Mouse (Mus musculus) megakaryocyte, embryonic 14.5 days (primary cell): ENCODE data around the gene Rad21l. TPM values are rescaled to one million over a fixed set of nuclear protein-coding genes. Genes with fewer than 3 reads are reported as not detected.
A peak's percentile ranks its signal among the peaks of the same experiment; 100 is the strongest.
"Not testable (repeated sequence)": the region's sequence is repeated elsewhere in the genome, so short reads cannot be mapped to it uniquely, and the experiment has no call there.

Source experiments
- H3K27me3 ChIP-seq: replicated peaks from 2 replicates; pipeline ENCODE3; 2012; ENCODE audit warnings: inconsistent platforms
- H3K36me3 ChIP-seq: replicated peaks from 2 replicates; pipeline ENCODE3; 2012; ENCODE audit warnings: low read length, inconsistent platforms, mixed read lengths
- H3K4me1 ChIP-seq: 2 replicates; pipeline ENCODE4 v1.6.1; 2012; ENCODE audit warnings: inconsistent platforms
- H3K4me3 ChIP-seq: replicated peaks from 2 replicates; pipeline ENCODE3; 2012; ENCODE audit warnings: moderate library complexity, mild to moderate bottlenecking, inconsistent platforms
- H3K9me3 ChIP-seq: 2 replicates; pipeline ENCODE4 v1.6.1; 2012; ENCODE audit warnings: inconsistent platforms
- FLI1 ChIP-seq: IDR thresholded peaks from 2 replicates; pipeline ENCODE4 v1.6.1; 2012; ENCODE audit warnings: low read length, inconsistent platforms, mixed read lengths
- GATA1 ChIP-seq: IDR thresholded peaks from 3 replicates; pipeline ENCODE4 v1.6.1; 2012; ENCODE audit warnings: mixed read lengths, low read length, inconsistent platforms, borderline replicate concordance
- polyA plus RNA-seq: library from polyadenylated mRNA; stranded (reverse); fragments of >175 nt; gene quantifications from 2 replicates; pipeline ENCODE4 v1.2.3, GENCODE M21; 2012; ENCODE audit warnings: low replicate concordance; ENCODE audit not compliant: insufficient read depth

Rad21l gene
- polyA plus RNA-seq, 1 experiment: not detected

DNA sequence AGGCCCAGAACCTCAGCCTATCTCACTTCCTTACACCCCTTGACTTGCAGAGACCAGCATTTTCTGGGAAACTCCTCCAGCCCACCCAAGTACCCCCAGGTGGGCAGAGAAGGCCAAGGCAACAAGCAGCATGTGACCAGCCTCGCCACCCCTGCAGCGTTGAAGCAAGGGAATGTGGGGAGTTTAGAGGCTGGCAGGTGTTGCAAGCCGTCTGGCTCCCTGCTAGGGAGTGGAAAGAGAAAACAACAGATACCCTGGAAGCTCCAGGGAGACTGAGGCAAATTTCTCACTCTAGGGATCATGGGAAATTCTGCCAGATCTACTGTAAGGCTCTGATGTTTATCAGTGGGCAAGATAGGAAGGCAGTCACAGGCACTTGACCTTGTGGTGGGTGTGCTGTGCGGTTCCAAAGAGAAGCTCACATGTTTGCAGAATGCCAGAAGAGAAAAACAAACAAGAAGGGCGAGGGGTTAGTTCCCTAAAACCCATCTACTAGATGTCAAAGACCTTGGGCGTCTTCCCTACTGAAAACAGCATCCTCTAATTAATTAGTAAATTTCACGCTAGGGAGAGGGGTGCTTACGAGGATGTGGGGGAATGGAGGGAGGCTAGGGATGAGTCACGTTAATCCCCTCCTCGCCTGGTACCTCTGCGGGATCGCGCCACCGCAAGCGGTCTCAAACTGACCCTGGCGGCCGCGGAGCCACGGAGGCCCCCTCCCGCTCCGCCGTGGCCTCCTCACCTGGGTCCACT lies 36.8 kb downstream of the Rad21l start:
- Histone ChIP-seq H3K27me3 (peaks cover 67% of the 10 kb centered on the region), H3K36me3 (no peaks in the 10 kb centered on the region), H3K4me1 (peaks cover 14% of the 10 kb centered on the region), H3K9me3 (0 out of 2 replicates have a peak, but pooled peaks cover 3% of the 10 kb centered on the region), H3K4me3 (peak overlapping the region; percentile 87)
- TF ChIP-seq FLI1 (no peak), GATA1 (no peak)

- H3K27me3 ChIP-seq: peaks cover 71% of the 10 kb centered on the region
- H3K4me1 ChIP-seq: peaks cover 14% of the 10 kb centered on the region
- no peaks in the 10 kb centered on the region for H3K36me3 ChIP-seq
- 0 out of 2 replicates have a peak, but pooled peaks cover 3% of the 10 kb centered on the region for H3K9me3 ChIP-seq
- no peak for TF ChIP-seq GATA1
- TF ChIP-seq FLI1: no peak
- H3K4me3 ChIP-seq: no peak overlapping the region
These were observed 39.0 kb downstream of the Rad21l start for GRCm38 (mm10) chr2:151629310-151629709.

DNA sequence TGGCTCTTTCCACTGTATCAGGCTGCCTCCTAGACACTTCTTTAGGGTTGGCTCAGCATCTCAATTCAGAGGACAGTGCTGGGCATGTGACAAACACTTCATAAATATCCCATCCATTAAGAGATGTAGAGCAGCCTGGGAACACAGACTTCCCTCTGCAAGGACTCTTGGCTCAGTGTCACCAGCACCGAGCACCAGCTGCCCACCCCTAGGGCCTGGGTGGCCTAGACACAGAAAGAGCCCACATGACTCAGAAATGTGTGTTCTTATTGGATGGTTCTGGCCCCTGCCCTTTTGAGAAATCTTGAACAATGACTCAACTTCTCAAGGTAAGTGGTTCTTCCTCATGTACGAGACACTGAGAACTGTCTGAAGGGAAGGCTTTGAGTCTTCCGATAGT lies 40.3 kb downstream of the Rad21l start:
- H3K36me3 ChIP-seq: no peaks in the 10 kb centered on the region
- TF ChIP-seq GATA1 (no peak), FLI1 (no peak)
- H3K4me1 ChIP-seq: peaks cover 14% of the 10 kb centered on the region
- 0 out of 2 replicates have a peak, but pooled peaks cover 3% of the 10 kb centered on the region for H3K9me3 ChIP-seq
- no peak overlapping the region for H3K4me3 ChIP-seq
- H3K27me3 ChIP-seq: peaks cover 67% of the 10 kb centered on the region

GRCm38 (mm10) chr2:151626296-151626695 lies 42.0 kb downstream of the Rad21l start:
- no peak for TF ChIP-seq GATA1
- TF ChIP-seq FLI1: no peak
- Histone ChIP-seq H3K4me3 (no peak overlapping the region), H3K9me3 (0 out of 2 replicates have a peak, but pooled peaks cover 1% of the 10 kb centered on the region), H3K27me3 (peaks cover 63% of the 10 kb centered on the region), H3K4me1 (peaks cover under 1% of the 10 kb centered on the region; the same call in 1 of the 2 replicates), H3K36me3 (no peaks in the 10 kb centered on the region)

GRCm38 (mm10) chr2:151623776-151624175 lies 44.6 kb downstream of the Rad21l start:
- Histone ChIP-seq H3K4me3 (no peak overlapping the region), H3K36me3 (no peaks in the 10 kb centered on the region), H3K9me3 (no peaks in the 10 kb centered on the region), H3K4me1 (no peaks in the 10 kb centered on the region), H3K27me3 (peaks cover 42% of the 10 kb centered on the region)
- TF ChIP-seq GATA1 (no peak), FLI1 (no peak)

DNA sequence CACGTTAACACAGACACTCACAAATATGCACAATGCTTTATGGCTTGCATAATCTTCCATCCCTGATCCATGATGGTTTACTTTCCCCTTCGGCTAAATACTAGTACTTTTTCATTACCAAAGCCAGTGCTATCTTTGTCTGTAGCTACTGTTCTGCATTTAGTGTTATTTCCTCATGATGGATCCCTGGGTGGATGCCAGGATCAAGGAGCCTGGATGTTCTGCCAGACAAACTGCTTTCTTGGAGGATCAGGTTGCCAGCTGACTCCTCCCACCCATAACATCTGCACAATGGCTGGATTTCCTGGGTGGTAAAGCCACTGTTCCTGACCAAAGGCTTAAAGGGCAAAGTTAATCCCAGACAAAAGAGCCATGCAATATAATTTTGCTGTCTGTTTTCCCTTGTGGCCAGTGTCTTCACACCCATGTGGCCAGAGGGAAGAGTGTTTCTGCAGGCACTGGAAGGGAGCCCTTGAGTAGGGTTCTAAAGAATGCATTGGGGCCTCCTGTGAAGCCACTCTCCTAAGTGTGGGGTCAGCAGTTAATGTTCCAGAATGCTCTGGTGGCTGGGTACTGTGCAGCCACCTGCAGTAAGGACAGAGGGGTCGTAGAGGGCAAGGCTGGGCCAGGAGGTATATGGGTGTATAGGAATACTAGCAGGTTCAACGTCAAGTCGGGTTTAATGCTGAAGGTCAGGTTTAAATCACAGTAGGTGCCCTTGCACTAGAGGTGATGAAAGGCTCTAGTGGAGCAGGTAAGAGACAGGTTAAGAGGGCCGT lies 51.6 kb downstream of the Rad21l start:
- Histone ChIP-seq H3K4me3 (peak overlapping the region; percentile 1), H3K9me3 (no peaks in the 10 kb centered on the region), H3K4me1 (no peaks in the 10 kb centered on the region)

GRCm38 (mm10) chr2:151615779-151616178 lies 52.6 kb downstream of the Rad21l start:
- H3K9me3 ChIP-seq, H3K4me1 ChIP-seq, H3K36me3 ChIP-seq, H3K4me3 ChIP-seq: not testable (repeated sequence)
- peaks cover 47% of the 10 kb centered on the region for H3K27me3 ChIP-seq

More for the DNA sequence above, 51.6 kb downstream of the Rad21l start:
- H3K27me3 ChIP-seq: peaks cover 44% of the 10 kb centered on the region
- no peaks in the 10 kb centered on the region for H3K36me3 ChIP-seq
- no peak for TF ChIP-seq GATA1
- no peak for TF ChIP-seq FLI1

DNA sequence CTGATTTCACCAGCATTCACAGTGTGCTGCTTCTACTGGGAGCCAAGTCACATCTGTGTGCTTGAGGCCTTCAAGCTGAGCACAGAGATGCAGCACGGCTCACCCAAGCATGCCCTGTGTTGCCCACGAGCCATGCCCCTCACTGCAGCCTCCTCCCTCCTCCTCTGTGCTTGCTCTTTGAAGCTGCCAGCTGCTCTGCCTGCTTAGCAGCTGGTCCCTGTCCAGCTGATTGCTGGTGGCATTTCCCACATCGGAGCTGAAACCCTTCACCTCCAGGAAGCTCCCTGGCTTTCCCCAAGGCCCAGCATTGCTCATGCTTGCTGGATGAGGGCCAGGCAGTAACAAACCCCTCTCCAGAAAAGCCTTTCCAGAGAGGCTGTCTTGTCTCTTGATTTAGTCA lies 58.4 kb downstream of the Rad21l start:
- Histone ChIP-seq H3K4me1 (peaks cover 16% of the 10 kb centered on the region), H3K4me3 (peak overlapping the region; percentile 16), H3K27me3 (peaks cover 43% of the 10 kb centered on the region), H3K36me3 (no peaks in the 10 kb centered on the region), H3K9me3 (no peaks in the 10 kb centered on the region)
- no peak for TF ChIP-seq FLI1
- TF ChIP-seq GATA1: no peak

- no peaks in the 10 kb centered on the region for H3K36me3 ChIP-seq
- H3K27me3 ChIP-seq: peaks cover 47% of the 10 kb centered on the region
- TF ChIP-seq GATA1 (no peak), FLI1 (no peak)
- H3K4me1 ChIP-seq: peaks cover 16% of the 10 kb centered on the region
- H3K9me3 ChIP-seq: no peaks in the 10 kb centered on the region
- H3K4me3 ChIP-seq: no peak overlapping the region
These were observed 59.9 kb downstream of the Rad21l start for GRCm38 (mm10) chr2:151608435-151608834.

GRCm38 (mm10) chr2:151605437-151605987 lies 62.8 kb downstream of the Rad21l start:
- Histone ChIP-seq H3K9me3 (no peaks in the 10 kb centered on the region), H3K4me3 (peak overlapping the region; percentile 47), H3K27me3 (peaks cover 60% of the 10 kb centered on the region), H3K36me3 (no peaks in the 10 kb centered on the region), H3K4me1 (peaks cover 16% of the 10 kb centered on the region)
- no peak for TF ChIP-seq FLI1
- no peak for TF ChIP-seq GATA1
